Mouse (Mus musculus) G1E (cell line): ENCODE results near the gene Bend3. TPM values are rescaled to one million over a fixed set of nuclear protein-coding genes. Genes with fewer than 3 reads are reported as not detected.

Experiments used
- ATAC-seq: 2 replicates; pipeline ENCODE4 v1.8.0; 2016; ENCODE audit warnings: mild to moderate bottlenecking; ENCODE audit not compliant: insufficient number of reproducible peaks, poor library complexity, low FRiP score, severe bottlenecking; ENCODE audit errors: extremely low read depth
- DNase-seq: peaks from one replicate; pipeline ENCODE4 v3.0.0; 2012; ENCODE audit warnings: low spot score
- H3K27me3 ChIP-seq: 2 replicates; pipeline ENCODE4 v1.6.1; 2012; ENCODE audit warnings: mild to moderate bottlenecking, low read length, inconsistent platforms; ENCODE audit not compliant: insufficient read depth
- H3K36me3 ChIP-seq: replicated peaks from 2 replicates; pipeline ENCODE3; 2012; ENCODE audit warnings: mild to moderate bottlenecking, inconsistent platforms
- H3K4me1 ChIP-seq: 2 replicates; pipeline ENCODE4 v1.6.1; 2012; ENCODE audit warnings: low read depth, low read length, inconsistent platforms, mixed read lengths; ENCODE audit not compliant: insufficient read depth
- H3K4me3 ChIP-seq: 2 replicates; pipeline ENCODE4 v1.5.1; 2012; ENCODE audit warnings: low read depth, mild to moderate bottlenecking, inconsistent platforms, low read length, moderate library complexity, mixed read lengths
- H3K9me3 ChIP-seq: replicated peaks from 2 replicates; pipeline ENCODE4 v1.6.1; 2012; ENCODE audit warnings: inconsistent platforms
- CTCF ChIP-seq: IDR thresholded peaks from 2 replicates; pipeline ENCODE4 v1.5.1; 2012; ENCODE audit warnings: low read depth, low read length, inconsistent platforms, mixed read lengths
- GATA1 ChIP-seq: IDR thresholded peaks from 2 replicates; pipeline ENCODE4 v1.6.1; 2012; ENCODE audit warnings: borderline replicate concordance, low read length, inconsistent platforms, mixed read lengths
- GATA2 ChIP-seq: IDR thresholded peaks from 2 replicates; pipeline ENCODE4 v1.6.1; 2012; ENCODE audit warnings: low read depth, low read length, inconsistent platforms, borderline replicate concordance
- POLR2AphosphoS5 ChIP-seq: IDR thresholded peaks from 2 replicates; pipeline ENCODE4 v1.6.1; 2012; ENCODE audit warnings: low read depth, low read length, inconsistent platforms; ENCODE audit not compliant: insufficient replicate concordance
- TAL1 ChIP-seq: conservative IDR thresholded peaks from 2 replicates; pipeline ENCODE4 v1.6.1; 2012; ENCODE audit warnings: low read depth, low read length, inconsistent platforms, mixed read lengths
- polyA plus RNA-seq: library from polyadenylated mRNA; stranded (reverse); fragments of >175 nt; gene quantifications from 2 replicates; pipeline ENCODE4 v1.2.3, GENCODE M21; 2012
- total RNA-seq, 2 experiments: library from RNA; stranded (forward) in 1 of 2; stranded (reverse) in 1 of 2; fragments of 200-1000 nt in 1 of 2; fragments of >200 nt in 1 of 2; fragmentation: Nextera tagmentation in 1 of 2; gene quantifications; 2 replicates each; pipeline ENCODE4 v1.2.3; 2014 to 2017

The Bend3 gene
- total and polyA plus RNA-seq, 3 experiments, result 4.8 to 13.8 (median 7.2) TPM

DNA sequence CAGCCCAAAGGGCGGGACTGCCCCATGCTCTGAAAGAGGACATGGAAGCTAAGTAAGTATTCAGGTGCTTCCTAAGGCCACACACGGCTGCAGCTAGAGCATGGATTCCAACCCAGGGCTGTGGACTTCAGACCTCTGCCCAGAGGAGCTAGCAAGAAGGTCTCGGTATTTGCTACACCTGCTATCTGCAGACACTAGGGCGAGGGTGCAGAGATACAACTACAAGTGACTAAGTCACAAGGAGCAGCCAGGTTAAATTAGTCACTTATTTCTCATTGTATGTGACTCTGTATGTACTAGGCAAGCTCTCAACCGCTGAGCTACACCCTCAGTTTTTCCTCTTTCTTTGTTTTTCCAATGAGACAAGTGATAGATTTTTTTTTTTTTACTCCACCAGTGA, 15.8 kb upstream of the Bend3 start:
- no peak for ATAC-seq
- H3K4me1 ChIP-seq, result peaks cover 7% of the 10 kb centered on the region; the same call in 1 of the 2 replicates
- no peak overlapping the region for H3K4me3 ChIP-seq
- H3K9me3 ChIP-seq, result no peaks in the 10 kb centered on the region
- no peaks in the 10 kb centered on the region for H3K36me3 ChIP-seq
- no peak for DNase-seq
- no peaks in the 10 kb centered on the region; the same call in 1 of the 2 replicates for H3K27me3 ChIP-seq
- TF ChIP-seq TAL1 (no peak), GATA2 (no peak), CTCF (no peak), GATA1 (no peak), POLR2AphosphoS5 (no peak)

GRCm38 (mm10) chr10:43463227-43463626, 15.4 kb upstream of the Bend3 start:
- H3K9me3 ChIP-seq, result no peaks in the 10 kb centered on the region
- no peaks in the 10 kb centered on the region for H3K36me3 ChIP-seq
- TF ChIP-seq POLR2AphosphoS5, result no peak
- TF ChIP-seq GATA2, result no peak
- TF ChIP-seq CTCF, result no peak
- TF ChIP-seq GATA1, result no peak
- TF ChIP-seq TAL1, result no peak
- no peak overlapping the region for H3K4me3 ChIP-seq
- H3K27me3 ChIP-seq, result no peaks in the 10 kb centered on the region; the same call in 1 of the 2 replicates
- ATAC-seq (no peak), DNase-seq (no peak)
- H3K4me1 ChIP-seq, result peaks cover 7% of the 10 kb centered on the region; the same call in 1 of the 2 replicates

GRCm38 (mm10) chr10:43466223-43466622, 12.4 kb upstream of the Bend3 start:
- no peaks in the 10 kb centered on the region for H3K9me3 ChIP-seq
- no peak for ATAC-seq
- no peak overlapping the region for H3K4me3 ChIP-seq
- DNase-seq, result no peak
- no peaks in the 10 kb centered on the region; the same call in 1 of the 2 replicates for H3K27me3 ChIP-seq
- no peaks in the 10 kb centered on the region for H3K36me3 ChIP-seq
- H3K4me1 ChIP-seq, result peaks cover 7% of the 10 kb centered on the region; the same call in 1 of the 2 replicates
- no peak for TF ChIP-seq CTCF
- no peak for TF ChIP-seq GATA2
- TF ChIP-seq GATA1, result no peak
- no peak for TF ChIP-seq TAL1
- no peak for TF ChIP-seq POLR2AphosphoS5

DNA sequence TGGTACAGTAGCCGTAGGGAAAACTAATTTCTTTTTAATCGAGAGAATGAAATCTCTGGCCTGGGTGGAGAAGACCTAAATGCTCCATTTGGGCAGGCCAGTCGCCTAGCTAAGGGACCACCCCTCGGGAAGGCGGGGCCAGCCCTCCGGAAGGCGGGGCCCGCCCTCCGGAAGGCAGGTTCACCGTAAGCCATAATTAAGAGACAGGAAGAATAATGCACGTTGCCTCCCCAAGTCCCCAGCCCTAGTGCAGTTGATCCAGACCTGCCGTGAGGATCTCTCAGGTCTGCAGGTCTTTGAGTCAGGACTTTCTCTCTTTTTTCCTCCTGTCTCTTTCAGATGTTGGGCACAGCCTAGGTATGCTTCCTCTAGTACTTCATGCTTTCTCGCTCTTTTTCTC, 11.0 kb upstream of the Bend3 start:
- peak overlapping the region; percentile 58; the same call in 1 of the 2 replicates for H3K4me3 ChIP-seq

DNA sequence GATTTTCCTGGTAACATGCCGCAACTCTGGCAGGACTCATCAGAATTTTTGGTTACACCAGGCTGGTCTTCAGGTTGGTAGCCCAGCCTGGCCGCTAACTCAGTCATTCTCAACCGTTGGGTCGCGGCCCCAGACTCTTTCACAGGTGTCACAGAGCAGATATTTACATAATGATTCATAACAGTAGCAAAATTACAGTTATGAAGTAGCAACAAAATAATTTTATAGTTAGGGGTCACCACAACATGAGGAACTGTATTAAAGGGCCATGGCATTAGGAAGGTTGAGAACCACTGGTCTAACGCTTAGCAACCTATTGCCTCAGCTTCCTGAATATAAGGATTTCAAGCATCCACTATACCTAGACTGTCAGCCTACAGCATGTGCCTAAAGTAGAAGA, 10.3 kb upstream of the Bend3 start:
- no peak for TF ChIP-seq CTCF
- TF ChIP-seq TAL1, result no peak
- TF ChIP-seq GATA1, result no peak
- no peak for TF ChIP-seq POLR2AphosphoS5
- no peak for TF ChIP-seq GATA2
- H3K27me3 ChIP-seq, result no peaks in the 10 kb centered on the region
- H3K4me1 ChIP-seq, result peaks cover 7% of the 10 kb centered on the region; the same call in 1 of the 2 replicates
- H3K9me3 ChIP-seq, result no peaks in the 10 kb centered on the region
- H3K36me3 ChIP-seq, result no peaks in the 10 kb centered on the region
- DNase-seq, result no peak
- ATAC-seq, result no peak
- no peak overlapping the region for H3K4me3 ChIP-seq

More for the DNA sequence above, 11.0 kb upstream of the Bend3 start:
- no peaks in the 10 kb centered on the region for H3K9me3 ChIP-seq
- DNase-seq, result peak; percentile 37
- no peak for ATAC-seq
- no peak for TF ChIP-seq POLR2AphosphoS5
- peaks cover 7% of the 10 kb centered on the region; the same call in 1 of the 2 replicates for H3K4me1 ChIP-seq
- H3K36me3 ChIP-seq, result no peaks in the 10 kb centered on the region
- no peaks in the 10 kb centered on the region for H3K27me3 ChIP-seq

- H3K9me3 ChIP-seq, result no peaks in the 10 kb centered on the region
- no peaks in the 10 kb centered on the region for H3K27me3 ChIP-seq
- H3K4me3 ChIP-seq, result no peak overlapping the region
- H3K4me1 ChIP-seq, result peaks cover 13% of the 10 kb centered on the region
- no peak for ATAC-seq
- TF ChIP-seq GATA1 (no peak), CTCF (0 out of 2 replicates have a peak, but pooled peaks have one; percentile 19)
- DNase-seq, result no peak
- no peaks in the 10 kb centered on the region for H3K36me3 ChIP-seq
Measured at GRCm38 (mm10) chr10:43475376-43475775, 3.3 kb upstream of the Bend3 start.

DNA sequence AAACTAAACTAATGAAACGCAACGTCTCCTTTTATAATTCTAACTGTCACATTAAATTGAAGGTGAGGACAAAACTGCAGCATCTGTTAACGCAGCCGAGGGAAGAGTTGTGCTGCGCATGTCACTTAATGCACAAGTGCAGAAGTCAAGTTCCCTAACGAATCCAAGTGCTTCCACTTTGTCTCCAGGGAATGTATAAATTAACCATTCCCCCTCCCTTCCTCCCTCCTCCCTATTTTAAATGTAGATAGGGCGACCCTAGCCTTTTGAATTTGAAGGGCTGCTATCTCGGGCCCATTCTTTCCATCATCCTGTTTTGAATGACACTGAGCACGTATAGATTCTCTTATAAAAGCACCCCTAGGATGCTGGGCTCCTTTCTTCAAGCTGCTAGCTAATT, 1.2 kb upstream of the Bend3 start:
- H3K4me1 ChIP-seq, result peaks cover 28% of the 10 kb centered on the region
- no peak for DNase-seq
- H3K36me3 ChIP-seq, result peaks cover 3% of the 10 kb centered on the region
- peak overlapping the region; percentile 78; the same call in 1 of the 2 replicates for H3K4me3 ChIP-seq
- ATAC-seq, result no peak
- H3K27me3 ChIP-seq, result no peaks in the 10 kb centered on the region
- no peak for TF ChIP-seq CTCF
- no peak for TF ChIP-seq GATA1
- no peak for TF ChIP-seq POLR2AphosphoS5
- TF ChIP-seq TAL1, result no peak
- TF ChIP-seq GATA2, result no peak
- no peaks in the 10 kb centered on the region for H3K9me3 ChIP-seq
